Mouse (Mus musculus): Measurements from ENCODE around the gene Nagk.
"Not testable (repeated sequence)": the region's sequence is repeated elsewhere in the genome, so short reads cannot be mapped to it uniquely, and the experiment has no call there.

Gene Nagk

GRCm38 (mm10) chr6:83794760-83795296 is at the start of gene Nagk:
Gene Nagk, plus strand, starts transcription at chr6:83794982.
- DNase-seq = peak; percentile 94 to 96

- no peak for DNase-seq
Observed at GRCm38 (mm10) chr6:83745466-83745865, 49.3 kb upstream of the Nagk start.

- DNase-seq = no peak
Observed at GRCm38 (mm10) chr6:83749286-83749685, 45.5 kb upstream of the Nagk start.

GRCm38 (mm10) chr6:83750171-83750684 is 44.6 kb upstream of the Nagk start:
- DNase-seq = peak in 1 of 2 experiments; percentile 55

- DNase-seq = no peak
Observed at GRCm38 (mm10) chr6:83756051-83756450, 38.7 kb upstream of the Nagk start.

GRCm38 (mm10) chr6:83762344-83762743 is 32.4 kb upstream of the Nagk start, which contains the start of gene Ankrd53:
Gene Ankrd53, plus strand, starts transcription at chr6:83762644.
- no peak for DNase-seq

GRCm38 (mm10) chr6:83762880-83763431 is 31.8 kb upstream of the Nagk start:
- peak; percentile 27 to 35 for DNase-seq

- no peak for DNase-seq
Observed at GRCm38 (mm10) chr6:83766982-83767381, 27.8 kb upstream of the Nagk start.

GRCm38 (mm10) chr6:83768485-83768884 is 26.3 kb upstream of the Nagk start:
- DNase-seq = no peak

- DNase-seq = no peak
Observed at GRCm38 (mm10) chr6:83774126-83774525, 20.7 kb upstream of the Nagk start.

- DNase-seq = no peak
Observed at GRCm38 (mm10) chr6:83774781-83775563, 19.8 kb upstream of the Nagk start.

- DNase-seq = peak; percentile 88
Observed at GRCm38 (mm10) chr6:83775638-83776293, 19.0 kb upstream of the Nagk start, which contains the start of gene Tex261. Gene Tex261, minus strand, starts transcription at chr6:83775813.

- DNase-seq = no peak
Observed at GRCm38 (mm10) chr6:83778306-83778705, 16.5 kb upstream of the Nagk start.

- peak; percentile 41 to 66 for DNase-seq
Observed at GRCm38 (mm10) chr6:83779026-83779425, 15.8 kb upstream of the Nagk start.

GRCm38 (mm10) chr6:83786426-83786825 is 8.4 kb upstream of the Nagk start:
- DNase-seq = no peak

- no peak for DNase-seq
Observed at GRCm38 (mm10) chr6:83788554-83788953, 6.2 kb upstream of the Nagk start.

GRCm38 (mm10) chr6:83790533-83790932 is 4.2 kb upstream of the Nagk start:
- not testable (repeated sequence) for DNase-seq

GRCm38 (mm10) chr6:83791251-83791890 is 3.4 kb upstream of the Nagk start:
- no peak for DNase-seq

GRCm38 (mm10) chr6:83795492-83795900 is 714 bp downstream of the Nagk start:
- DNase-seq = peak; percentile 27 to 33

GRCm38 (mm10) chr6:83796686-83797085 is 1.9 kb downstream of the Nagk start:
- DNase-seq = peak; percentile 39 to 47

- no peak for DNase-seq
Observed at GRCm38 (mm10) chr6:83802033-83802432, 7.3 kb downstream of the Nagk start.

- DNase-seq = no peak
Observed at GRCm38 (mm10) chr6:83802846-83803245, 8.1 kb downstream of the Nagk start.

- no peak for DNase-seq
Observed at GRCm38 (mm10) chr6:83815801-83816200, 21.0 kb downstream of the Nagk start.
